Mouse (Mus musculus): Measurements from ENCODE around the gene Ier2. TPM values are rescaled to one million over a fixed set of nuclear protein-coding genes. Genes with fewer than 3 reads are reported as not detected.

The Ier2 gene
- polyA plus RNA-seq, 1 experiment from 2014 or later = 75.5 TPM

DNA sequence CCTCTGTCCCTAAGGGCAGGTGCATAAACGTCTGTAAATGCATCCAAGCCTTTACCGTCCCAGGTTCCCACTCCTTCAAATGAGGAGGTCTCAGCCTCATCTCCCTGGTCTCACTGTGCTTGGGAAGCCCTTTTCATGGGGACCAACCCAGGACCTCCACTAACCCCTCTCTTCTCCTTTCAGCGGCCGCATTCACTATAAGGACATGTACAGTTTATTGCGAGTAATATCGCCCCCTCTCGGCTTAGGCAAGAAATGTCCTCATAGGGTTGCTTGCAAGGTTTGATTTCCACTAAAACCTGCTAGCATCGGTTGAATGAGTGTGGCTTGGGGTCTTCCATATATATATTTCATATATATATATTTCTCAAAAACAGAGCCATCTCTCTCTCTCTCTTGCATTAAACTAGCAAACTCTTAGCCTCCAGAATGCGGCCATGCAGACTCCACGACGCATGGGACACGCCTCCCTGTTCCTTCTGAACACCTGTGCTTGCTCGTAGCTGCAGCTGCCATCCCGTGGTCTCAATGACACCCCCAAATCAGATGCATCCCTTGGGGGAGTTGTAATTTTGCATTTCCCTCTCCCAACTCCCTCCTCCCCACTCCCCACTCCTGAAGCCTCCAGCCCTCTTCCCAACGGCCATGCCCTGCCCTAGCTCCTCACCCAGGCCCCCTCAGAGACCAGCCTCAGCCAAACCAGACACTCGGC is 48.0 kb downstream of the Ier2 start:
- DNase-seq (ENCODE audit: low spot score) (no peak), ATAC-seq (replicated peaks; ENCODE audit: low FRiP score, low TSS enrichment, low read depth) (no peak)
- no peaks in the 10 kb centered on the region for H3K9me3 ChIP-seq (ENCODE audit: control insufficient read depth, low read length)
- H3K36me3 ChIP-seq (ENCODE audit: control insufficient read depth, insufficient read depth, low read length) = no peaks in the 10 kb centered on the region
- no peak overlapping the region for H3K9ac ChIP-seq (ENCODE audit: low read length)
- 40% methylated on average over 16 of the region's 16 CpGs for WGBS
- no peaks in the 10 kb centered on the region for H3K4me1 ChIP-seq (replicated peaks; ENCODE audit: control insufficient read depth, insufficient read depth, low read length)
- no peak overlapping the region for H3K4me2 ChIP-seq (ENCODE audit: low read length)
- H3K4me3 ChIP-seq (ENCODE audit: low read depth, low read length) = no peak overlapping the region
- no peaks in the 10 kb centered on the region for H3K27me3 ChIP-seq (replicated peaks; ENCODE audit: control insufficient read depth, insufficient read depth, low read length)
- no peak overlapping the region for H3K27ac ChIP-seq (ENCODE audit: low read depth)

Other genes with a start within 250 kb of the Ier2 start
- 85.9 and 87.0 TPM in 2 replicates for gene Trmt1, start 23.5 kb upstream of the Ier2 start, polyA plus RNA-seq (2014; fragmentation: Nextera tagmentation; extraction: Ambion mirVana)
- 23.7 and 25.0 TPM in 2 replicates for gene Nacc1, start 25.0 kb upstream of the Ier2 start, polyA plus RNA-seq (2014; fragmentation: Nextera tagmentation; extraction: Ambion mirVana)
- 4.3 and 5.2 TPM in 2 replicates for gene Lyl1, start 38.6 kb upstream of the Ier2 start, polyA plus RNA-seq (2014; fragmentation: Nextera tagmentation; extraction: Ambion mirVana)
- gene G430095P16Rik, start 60.2 kb upstream of the Ier2 start, polyA plus RNA-seq (2014; fragmentation: Nextera tagmentation; extraction: Ambion mirVana) = 3.3 and 4.1 TPM in 2 replicates
- 12.8 and 14.4 TPM in 2 replicates for gene Nfix, start 137.5 kb upstream of the Ier2 start, polyA plus RNA-seq (2014; fragmentation: Nextera tagmentation; extraction: Ambion mirVana)
- gene Dand5, start 160.0 kb upstream of the Ier2 start, polyA plus RNA-seq (2014; fragmentation: Nextera tagmentation; extraction: Ambion mirVana) = 5.2 and 5.4 TPM in 2 replicates
- gene Gadd45gip1, start 168.7 kb upstream of the Ier2 start, polyA plus RNA-seq (2014; fragmentation: Nextera tagmentation; extraction: Ambion mirVana) = 57.8 and 60.8 TPM in 2 replicates
- gene Rad23a, start 177.8 kb upstream of the Ier2 start, polyA plus RNA-seq (2014; fragmentation: Nextera tagmentation; extraction: Ambion mirVana) = 126 and 129 TPM in 2 replicates
- 721 and 823 TPM in 2 replicates for gene Calr, start 184.1 kb upstream of the Ier2 start, polyA plus RNA-seq (2014; fragmentation: Nextera tagmentation; extraction: Ambion mirVana)
- gene Farsa, start 194.1 kb upstream of the Ier2 start, polyA plus RNA-seq (2014; fragmentation: Nextera tagmentation; extraction: Ambion mirVana) = 89.0 TPM in 2 replicates
- 67.9 and 68.9 TPM in 2 replicates for gene Syce2, start 209.3 kb upstream of the Ier2 start, polyA plus RNA-seq (2014; fragmentation: Nextera tagmentation; extraction: Ambion mirVana)
- 35.7 and 37.8 TPM in 2 replicates for gene Gcdh, start 231.1 kb upstream of the Ier2 start, polyA plus RNA-seq (2014; fragmentation: Nextera tagmentation; extraction: Ambion mirVana)
- 0.77 and 1.8 TPM in 2 replicates for gene Klf1, start 239.1 kb upstream of the Ier2 start, polyA plus RNA-seq (2014; fragmentation: Nextera tagmentation; extraction: Ambion mirVana)
- 8.3 and 8.6 TPM in 2 replicates for gene Dnase2a, start 245.7 kb upstream of the Ier2 start, polyA plus RNA-seq (2014; fragmentation: Nextera tagmentation; extraction: Ambion mirVana)